Mouse (Mus musculus): Measurements from ENCODE around the gene Wbp2nl. TPM values are rescaled to one million over a fixed set of nuclear protein-coding genes. Genes with fewer than 3 reads are reported as not detected.

The Wbp2nl gene
- total RNA-seq, 2 experiments from 2014 or later: not detected

DNA sequence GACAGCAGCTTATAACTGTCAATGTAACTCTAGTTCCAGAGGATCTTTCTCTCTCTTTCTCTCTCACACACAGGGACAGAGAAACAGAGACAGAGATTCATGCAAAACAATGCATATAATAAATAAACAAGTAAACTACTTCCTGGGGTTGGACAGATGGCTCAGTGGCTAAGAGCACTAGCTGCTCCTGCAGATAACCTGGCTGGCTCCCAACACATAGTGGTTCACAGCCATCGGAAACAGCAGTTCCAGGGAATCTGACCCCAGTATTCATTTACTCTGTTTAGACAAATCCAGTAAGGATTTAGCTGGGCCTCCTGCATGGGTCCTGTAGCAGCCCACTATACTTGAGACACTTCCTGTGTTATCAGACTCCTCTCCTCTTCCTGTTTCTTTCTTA lies 20.9 kb downstream of the Wbp2nl start:
- no peak for DNase-seq

- DNase-seq: no peak
Observed at GRCm38 (mm10) chr15:82322195-82322594, 23.4 kb downstream of the Wbp2nl start.

GRCm38 (mm10) chr15:82325382-82325781 lies 26.6 kb downstream of the Wbp2nl start:
- DNase-seq: no peak

DNA sequence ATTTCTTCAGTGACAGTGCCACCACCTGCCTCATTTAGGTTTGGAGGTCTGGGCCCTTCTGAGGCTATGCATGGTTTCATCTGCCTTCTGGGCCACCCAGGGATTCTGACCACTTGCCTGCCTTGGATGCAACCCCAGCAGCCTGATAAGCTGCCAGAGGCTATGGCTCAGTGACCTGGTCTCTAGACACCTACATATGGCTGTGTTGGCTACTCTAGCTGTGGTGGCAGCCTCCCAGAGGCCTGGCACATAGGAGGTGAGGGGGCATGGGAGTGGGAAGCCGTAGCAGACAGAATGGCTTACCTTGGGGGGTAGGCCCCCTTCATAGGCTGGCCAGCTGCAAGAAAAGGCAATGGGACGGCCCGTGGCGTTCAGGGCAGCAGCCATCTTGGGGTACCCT lies 36.4 kb downstream of the Wbp2nl start:
- no peak for DNase-seq

GRCm38 (mm10) chr15:82336629-82337028 lies 37.9 kb downstream of the Wbp2nl start:
- DNase-seq: no peak

- no peak for DNase-seq
Observed at GRCm38 (mm10) chr15:82337875-82338274, 39.1 kb downstream of the Wbp2nl start.

GRCm38 (mm10) chr15:82338593-82339112 lies 39.9 kb downstream of the Wbp2nl start, which contains the start of the genes Naga, Pheta2 and Smdt1:
Gene Naga, minus strand, starts transcription at chr15:82338925.
Gene Pheta2, plus strand, starts transcription at chr15:82338942.
Gene Smdt1, plus strand, starts transcription at chr15:82338959.
- peak; percentile 93 to 94 for DNase-seq

GRCm38 (mm10) chr15:82339150-82339549 lies 40.4 kb downstream of the Wbp2nl start:
- no peak for DNase-seq

GRCm38 (mm10) chr15:82339634-82340254 lies 41.0 kb downstream of the Wbp2nl start:
- DNase-seq: no peak

- no peak for DNase-seq
Observed at GRCm38 (mm10) chr15:82340414-82341035, 41.8 kb downstream of the Wbp2nl start.

DNA sequence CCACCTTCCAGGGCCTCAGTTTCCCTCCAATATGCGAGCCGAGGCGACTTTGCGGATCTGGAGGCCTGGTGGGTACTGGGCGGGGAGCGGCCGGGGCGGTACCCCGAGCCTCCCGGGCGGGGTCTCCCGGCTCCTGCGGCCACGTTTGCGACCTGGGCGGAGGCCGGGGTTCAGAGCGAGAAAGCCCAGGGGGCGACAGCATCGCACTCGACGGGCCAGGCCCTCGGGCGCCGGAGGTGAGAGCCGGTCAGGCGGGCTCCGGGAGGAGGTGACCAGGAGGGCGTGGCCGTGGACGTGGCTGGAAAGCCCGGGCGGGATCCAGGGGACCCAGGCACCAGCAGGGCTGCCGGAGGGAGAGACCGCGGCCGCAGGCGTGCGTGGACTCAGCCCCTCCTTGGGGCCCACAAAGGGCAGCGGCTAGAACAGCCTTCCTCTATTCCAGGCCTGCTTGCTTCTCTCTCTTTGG lies 42.3 kb downstream of the Wbp2nl start:
- DNase-seq: no peak

GRCm38 (mm10) chr15:82341675-82342542 lies 43.2 kb downstream of the Wbp2nl start:
- no peak for DNase-seq

- DNase-seq: no peak
Observed at GRCm38 (mm10) chr15:82342543-82342935, 43.8 kb downstream of the Wbp2nl start.

DNA sequence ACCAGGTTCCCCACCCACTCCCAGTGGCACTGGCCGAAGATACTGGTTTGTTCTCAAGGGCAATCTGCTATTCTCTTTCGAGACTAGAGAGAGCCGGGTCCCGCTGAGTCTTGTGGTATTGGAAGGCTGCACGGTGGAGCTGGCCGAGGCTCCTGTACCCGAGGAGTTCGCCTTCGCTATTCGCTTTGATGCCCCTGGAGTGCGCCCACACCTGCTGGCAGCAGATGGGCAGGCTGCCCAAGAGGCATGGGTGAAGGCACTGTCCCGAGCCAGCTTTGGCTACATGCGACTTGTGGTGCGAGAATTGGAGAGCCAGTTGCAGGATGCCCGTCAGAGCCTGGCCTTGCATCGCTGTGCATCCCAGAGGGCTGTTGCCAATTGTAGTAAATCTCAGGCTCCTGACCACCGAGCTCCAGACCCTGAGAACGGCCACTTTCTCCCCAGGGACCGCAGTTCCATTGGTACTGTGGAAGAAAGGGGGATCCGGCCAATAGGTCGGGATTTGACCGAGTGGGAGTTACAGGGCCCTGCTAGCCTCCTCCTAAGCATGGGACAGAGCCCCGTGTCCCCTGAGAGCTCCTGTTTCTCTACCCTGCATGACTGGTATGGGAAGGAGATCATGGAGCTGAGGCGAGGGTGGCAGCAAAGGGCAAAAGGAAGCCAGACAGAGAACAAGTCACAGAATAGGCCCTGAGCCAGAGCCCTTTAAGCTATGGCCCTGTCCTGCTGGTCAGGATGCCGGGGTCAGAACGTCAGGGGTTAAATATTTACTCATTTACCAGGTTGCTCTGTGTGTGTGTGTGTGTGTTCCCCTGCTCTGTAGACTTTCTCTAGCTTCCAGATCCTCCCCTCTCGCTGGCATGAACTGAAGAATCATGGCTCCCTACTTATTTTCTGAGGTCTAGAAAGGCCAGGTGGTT lies 44.9 kb downstream of the Wbp2nl start:
- no peak for DNase-seq

DNA sequence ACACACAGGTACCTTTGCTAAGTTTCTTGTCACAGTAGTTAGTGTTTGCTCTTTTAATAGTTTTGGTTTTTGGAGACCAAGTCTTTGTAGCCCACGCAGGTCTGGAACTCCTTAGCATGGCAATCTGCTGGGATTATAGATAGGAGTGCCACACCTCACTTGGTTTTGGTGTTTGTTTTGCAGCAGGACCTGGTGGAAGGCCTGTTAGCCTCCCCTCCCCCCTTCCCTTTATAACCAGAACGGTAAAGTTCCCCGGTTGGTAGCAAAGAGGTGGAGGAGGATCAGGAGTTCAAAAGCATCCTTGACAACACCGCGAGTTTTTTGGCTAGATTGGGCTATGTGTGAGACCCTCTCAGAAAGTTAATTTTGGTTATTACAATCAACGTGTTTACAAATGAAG lies 46.2 kb downstream of the Wbp2nl start:
- DNase-seq: no peak

DNA sequence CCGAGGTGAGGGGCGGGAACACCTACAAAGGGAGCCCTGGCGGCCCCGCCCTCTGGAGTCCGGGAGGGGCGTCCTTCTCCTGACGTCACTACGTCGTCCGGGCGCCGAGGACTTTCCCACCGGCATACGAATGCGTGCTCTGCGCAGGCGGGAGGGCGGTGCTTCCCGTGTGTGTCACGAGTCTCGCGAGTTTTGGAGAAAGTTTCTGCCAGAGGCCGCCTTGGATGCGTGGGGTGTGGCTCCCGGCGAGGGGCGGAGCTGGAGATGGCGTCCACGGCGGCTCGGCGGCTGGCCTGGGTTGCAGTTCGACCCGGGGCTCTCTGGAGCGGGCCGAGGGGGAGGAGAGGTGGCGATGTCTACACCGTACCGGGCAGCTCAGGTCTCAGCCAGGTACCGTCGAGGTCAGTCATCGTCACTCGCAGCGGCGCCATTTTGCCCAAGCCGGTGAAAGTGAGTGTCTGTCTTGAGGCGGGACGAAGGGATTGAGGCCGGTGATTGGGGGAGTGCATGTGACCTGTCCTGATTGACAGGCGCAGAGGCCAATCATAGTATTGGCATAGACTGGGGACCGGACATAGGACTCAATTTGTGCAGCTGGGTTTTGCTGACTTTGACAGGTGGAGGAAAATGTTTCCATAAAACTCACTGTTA lies 47.2 kb downstream of the Wbp2nl start:
- DNase-seq: peak; percentile 97

DNA sequence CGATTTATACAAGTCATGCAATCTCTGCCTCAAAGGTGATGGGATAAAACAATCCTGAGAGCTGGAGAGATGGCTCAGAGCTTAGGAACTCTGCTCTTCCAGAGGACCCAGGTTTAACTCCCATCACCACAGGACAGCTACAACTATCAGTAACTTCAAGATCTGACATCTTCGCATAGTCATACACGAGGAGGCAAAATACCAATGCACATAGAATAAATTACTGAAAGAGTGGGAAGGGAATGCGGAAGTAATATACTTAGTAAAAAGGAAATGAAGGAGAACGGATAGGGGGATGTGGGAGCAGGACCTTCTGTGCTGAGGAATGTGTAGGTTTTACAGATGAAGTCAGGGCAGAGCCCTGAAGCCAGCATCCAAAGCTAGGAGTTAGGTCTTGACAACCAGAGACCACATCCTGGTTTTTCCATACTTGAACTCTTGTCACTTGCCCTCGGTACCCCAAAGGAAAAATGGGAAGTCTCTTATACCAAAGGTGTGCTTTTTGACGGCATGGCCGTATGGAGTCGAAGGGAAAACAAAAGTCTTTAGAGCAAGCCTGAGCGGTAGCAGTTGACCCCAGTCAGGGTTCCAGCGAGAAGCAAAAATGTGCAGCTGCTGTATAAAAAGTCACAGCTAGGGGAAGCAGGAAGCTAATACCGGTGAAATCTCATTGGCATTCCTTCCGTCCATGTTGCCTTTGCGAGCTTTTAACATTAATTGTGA lies 48.0 kb downstream of the Wbp2nl start:
- no peak for DNase-seq

DNA sequence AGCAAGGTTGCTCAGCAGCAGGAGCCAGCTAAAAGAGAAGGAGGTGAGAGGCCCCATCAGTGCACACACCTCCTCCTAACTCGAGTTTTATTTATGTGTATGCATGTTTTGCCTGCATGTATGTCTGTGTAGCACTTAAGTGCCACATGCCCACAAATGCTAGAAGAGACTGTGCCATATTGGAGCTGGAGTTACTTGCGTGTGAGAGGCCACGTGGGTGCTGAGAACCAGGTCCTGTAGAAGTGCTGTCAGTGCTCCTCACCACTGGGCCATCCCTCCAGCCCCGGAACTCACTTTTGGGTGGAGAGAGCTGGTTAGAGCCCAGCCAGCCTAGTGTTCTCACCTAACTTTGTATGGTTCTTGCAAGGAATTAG lies 48.5 kb downstream of the Wbp2nl start:
- DNase-seq: no peak

DNA sequence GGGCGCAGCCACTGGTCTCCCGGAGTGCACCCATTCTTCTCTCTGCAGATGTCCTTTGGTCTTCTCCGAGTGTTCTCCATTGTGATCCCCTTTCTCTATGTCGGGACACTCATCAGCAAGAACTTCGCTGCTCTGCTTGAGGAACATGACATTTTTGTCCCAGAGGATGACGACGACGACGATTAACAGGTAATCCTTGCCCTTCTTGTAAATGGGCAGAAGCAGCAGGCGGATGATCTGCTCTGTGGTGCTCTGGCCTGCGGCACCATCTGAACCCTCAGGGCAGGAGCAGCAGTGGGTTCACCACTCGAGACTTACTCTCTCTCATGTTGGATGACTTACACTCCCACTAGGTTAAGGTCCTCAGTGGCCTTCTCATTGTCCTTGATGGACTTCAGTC lies 49.1 kb downstream of the Wbp2nl start:
- no peak for DNase-seq

DNA sequence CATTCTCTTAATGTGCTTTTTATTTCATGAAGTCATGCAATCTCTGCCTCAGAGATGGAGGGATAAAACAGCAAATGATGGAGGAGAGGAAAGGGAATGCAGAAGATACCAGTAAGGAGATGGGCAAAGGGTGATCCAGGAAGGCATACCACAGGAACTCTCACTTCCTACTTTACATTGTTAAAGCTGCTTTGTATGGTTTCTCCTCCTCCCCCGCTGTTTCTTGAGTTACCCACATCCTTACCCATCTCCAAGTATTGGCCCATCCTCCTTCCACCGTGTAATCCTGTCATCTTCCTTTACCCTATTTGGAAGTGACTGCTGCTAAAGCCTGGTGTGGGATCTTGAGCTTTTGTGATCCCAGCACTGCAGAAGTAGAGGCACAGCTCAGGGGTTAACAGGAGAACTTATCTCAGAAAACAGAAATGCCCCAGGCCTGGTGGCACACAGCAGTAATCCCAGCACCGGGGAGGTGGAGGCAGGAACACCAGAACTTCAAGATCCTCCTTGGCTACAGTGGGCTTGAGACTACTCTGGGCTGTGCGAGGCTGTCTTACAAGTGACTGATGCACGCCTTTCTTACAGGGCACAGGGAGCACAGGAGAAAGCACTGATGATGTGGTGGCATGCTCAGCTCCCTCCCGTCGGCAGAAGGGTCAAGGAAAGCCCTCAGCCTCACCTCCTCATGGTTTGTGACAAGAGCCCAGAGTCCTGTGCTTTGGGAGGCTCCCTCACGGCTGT lies 49.7 kb downstream of the Wbp2nl start:
- no peak for DNase-seq
